Mouse (Mus musculus) ES-Bruce4 (cell line): ENCODE measurements around the gene Ctnnbl1. TPM values are rescaled to one million over a fixed set of nuclear protein-coding genes. Genes with fewer than 3 reads are reported as not detected.

ENCODE experiments used
- H3K27ac ChIP-seq: 2 replicates; pipeline ENCODE4 v1.5.1; 2012; ENCODE audit warnings: low read length, inconsistent platforms; ENCODE audit not compliant: insufficient read depth
- H3K27me3 ChIP-seq: 2 replicates; pipeline ENCODE4 v1.6.1; 2012; ENCODE audit warnings: mild to moderate bottlenecking, low read length, inconsistent platforms; ENCODE audit not compliant: control insufficient read depth, poor library complexity, insufficient read depth, severe bottlenecking
- H3K36me3 ChIP-seq: 2 replicates; pipeline ENCODE4 v1.6.1; 2012; ENCODE audit warnings: inconsistent platforms, mild to moderate bottlenecking, low read length, moderate library complexity; ENCODE audit not compliant: control insufficient read depth, poor library complexity, insufficient read depth, severe bottlenecking
- H3K4me1 ChIP-seq: one replicate; pipeline ENCODE4 v1.8.1; 2011; ENCODE audit warnings: low read length; ENCODE audit not compliant: control insufficient read depth, insufficient read depth
- H3K4me3 ChIP-seq: 2 replicates; pipeline ENCODE4 v1.5.1; 2011; ENCODE audit warnings: low read depth, mild to moderate bottlenecking, low read length
- H3K9ac ChIP-seq: 2 replicates; pipeline ENCODE4 v1.6.1; 2012; ENCODE audit warnings: low read depth, mild to moderate bottlenecking, inconsistent platforms; ENCODE audit not compliant: poor library complexity, severe bottlenecking
- H3K9me3 ChIP-seq: replicated peaks from 2 replicates; pipeline ENCODE4 v1.6.1; 2012; ENCODE audit warnings: mild to moderate bottlenecking, low read length, inconsistent platforms; ENCODE audit not compliant: control insufficient read depth, poor library complexity, insufficient read depth, severe bottlenecking
- CTCF ChIP-seq: IDR thresholded peaks from one replicate; pipeline ENCODE4 v1.8.1; 2011; ENCODE audit warnings: low read depth, low read length
- EP300 ChIP-seq: IDR thresholded peaks from 2 replicates; pipeline ENCODE4 v1.6.1; 2011; ENCODE audit warnings: low read depth, low read length; ENCODE audit not compliant: insufficient read depth
- POLR2A ChIP-seq: IDR thresholded peaks from one replicate; pipeline ENCODE4 v1.8.1; 2011; ENCODE audit warnings: low read length; ENCODE audit not compliant: insufficient read depth
- polyA plus RNA-seq: library from polyadenylated mRNA; stranded (reverse); fragments of >200 nt; gene quantifications from 2 replicates; pipeline ENCODE4 v1.2.4, GENCODE M21; 2011; ENCODE audit warnings: low read depth; ENCODE audit not compliant: missing spikeins, insufficient read depth, insufficient read length

Ctnnbl1 gene
- polyA plus RNA-seq, 1 experiment: 37.2 TPM

DNA sequence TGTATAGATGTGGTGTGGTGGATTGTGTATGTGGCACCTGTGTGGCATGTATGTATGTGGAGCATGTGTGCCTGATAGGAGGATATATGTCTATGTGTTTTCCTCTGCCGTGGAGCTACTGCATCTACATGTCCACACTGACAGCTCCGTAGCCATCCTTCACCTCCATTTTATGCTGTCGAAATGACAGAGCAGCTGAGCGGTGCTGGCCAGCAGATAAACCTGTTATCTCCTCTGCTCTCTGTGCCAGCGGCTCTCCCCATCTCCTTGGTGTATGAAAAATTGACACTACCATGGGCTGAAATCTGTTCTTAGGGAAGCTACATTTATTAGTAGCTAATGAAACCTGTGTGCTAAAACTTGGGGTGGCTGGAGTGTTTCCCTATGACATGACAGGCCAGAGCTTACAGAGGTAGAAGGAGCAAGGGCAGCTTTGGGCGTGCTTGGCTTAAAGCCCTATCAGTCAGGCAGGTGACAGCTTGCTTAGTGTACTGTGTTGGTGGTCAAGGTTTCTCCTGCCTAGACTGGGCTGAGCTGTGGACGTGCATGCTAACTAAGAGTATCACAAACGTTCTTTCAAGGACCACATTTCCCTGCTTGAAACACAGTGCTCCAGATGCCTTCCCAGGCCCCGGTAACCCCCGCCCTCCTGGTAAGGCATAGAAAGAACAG lies 124.2 kb downstream of the Ctnnbl1 start:
- TF ChIP-seq CTCF: no peak
- no peak for TF ChIP-seq EP300
- no peak for TF ChIP-seq POLR2A
- Histone ChIP-seq H3K27ac (no peak overlapping the region), H3K27me3 (no peaks in the 10 kb centered on the region)

DNA sequence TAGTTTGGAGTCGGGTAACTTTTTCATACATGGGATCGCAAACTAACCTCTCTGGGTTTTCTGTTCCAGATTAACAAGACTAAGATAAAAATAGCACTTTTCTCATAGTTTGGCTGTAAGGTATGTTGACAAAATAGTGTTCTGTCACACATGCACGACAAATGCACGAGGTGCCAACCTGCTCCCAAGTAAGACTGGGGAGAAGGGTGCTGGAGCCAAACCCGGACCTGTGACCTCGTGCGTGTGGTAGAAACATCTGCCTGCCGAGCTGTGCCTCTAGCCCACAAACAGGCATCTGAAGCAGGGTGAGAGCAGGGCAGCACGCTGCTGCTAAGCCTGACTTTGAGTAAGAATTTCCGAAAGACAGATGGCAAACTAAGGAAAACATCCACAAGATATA lies 125.1 kb downstream of the Ctnnbl1 start:
- Histone ChIP-seq H3K27ac (no peak overlapping the region), H3K4me1 (peaks cover 4% of the 10 kb centered on the region), H3K4me3 (no peak overlapping the region), H3K27me3 (no peaks in the 10 kb centered on the region), H3K9me3 (no peaks in the 10 kb centered on the region), H3K36me3 (no peaks in the 10 kb centered on the region), H3K9ac (no peak overlapping the region)
- TF ChIP-seq POLR2A (no peak), EP300 (no peak), CTCF (no peak)

More for the DNA sequence above, 124.2 kb downstream of the Ctnnbl1 start:
- no peaks in the 10 kb centered on the region for H3K36me3 ChIP-seq
- peaks cover 4% of the 10 kb centered on the region for H3K4me1 ChIP-seq
- H3K4me3 ChIP-seq: no peak overlapping the region
- H3K9ac ChIP-seq: no peak overlapping the region
- H3K9me3 ChIP-seq: no peaks in the 10 kb centered on the region

DNA sequence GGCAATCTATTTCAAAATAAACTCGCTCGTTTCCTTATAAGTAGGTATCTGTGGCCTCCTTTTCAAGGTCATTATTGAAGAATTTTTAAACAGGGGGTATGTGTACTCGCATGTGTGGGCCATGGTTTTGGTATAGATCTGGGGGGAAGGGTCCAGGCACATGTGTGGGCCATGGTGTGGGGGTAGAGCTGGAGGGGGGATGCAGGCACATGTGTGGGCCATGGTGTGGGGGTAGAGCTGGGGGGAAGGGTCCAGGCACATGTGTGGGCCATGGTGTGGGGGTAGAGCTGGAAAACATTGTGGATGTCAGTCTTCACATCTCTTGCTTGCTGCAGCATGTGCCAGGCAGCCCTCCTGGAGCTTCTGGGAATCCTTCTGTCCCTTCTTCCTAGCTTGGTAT lies 129.9 kb downstream of the Ctnnbl1 start:
- Histone ChIP-seq H3K4me3 (no peak overlapping the region), H3K9me3 (no peaks in the 10 kb centered on the region), H3K4me1 (peaks cover 4% of the 10 kb centered on the region), H3K9ac (no peak overlapping the region), H3K27ac (no peak overlapping the region), H3K27me3 (no peaks in the 10 kb centered on the region), H3K36me3 (no peaks in the 10 kb centered on the region)
- TF ChIP-seq POLR2A: no peak

DNA sequence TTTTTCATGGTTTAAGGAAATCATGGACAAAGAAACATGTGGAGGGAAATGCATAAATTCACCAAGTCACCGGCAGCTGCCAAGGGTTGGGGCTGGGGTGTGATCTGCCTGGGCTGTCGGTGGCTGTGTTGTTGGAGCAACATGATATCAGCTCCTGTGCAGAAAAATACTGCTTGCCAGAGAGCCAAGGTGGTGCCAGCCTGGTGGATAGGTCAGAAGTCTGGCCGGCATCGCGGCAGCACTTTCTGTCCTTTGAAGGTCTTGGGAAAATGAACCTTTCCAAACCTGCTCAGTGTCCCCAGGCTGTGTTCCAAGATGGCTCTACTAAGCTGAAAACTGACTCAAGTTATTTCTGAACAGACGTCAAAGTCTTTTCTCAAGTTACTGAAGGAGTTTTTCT lies 133.0 kb downstream of the Ctnnbl1 start:
- no peak for TF ChIP-seq CTCF
- TF ChIP-seq POLR2A: no peak
- no peak for TF ChIP-seq EP300

DNA sequence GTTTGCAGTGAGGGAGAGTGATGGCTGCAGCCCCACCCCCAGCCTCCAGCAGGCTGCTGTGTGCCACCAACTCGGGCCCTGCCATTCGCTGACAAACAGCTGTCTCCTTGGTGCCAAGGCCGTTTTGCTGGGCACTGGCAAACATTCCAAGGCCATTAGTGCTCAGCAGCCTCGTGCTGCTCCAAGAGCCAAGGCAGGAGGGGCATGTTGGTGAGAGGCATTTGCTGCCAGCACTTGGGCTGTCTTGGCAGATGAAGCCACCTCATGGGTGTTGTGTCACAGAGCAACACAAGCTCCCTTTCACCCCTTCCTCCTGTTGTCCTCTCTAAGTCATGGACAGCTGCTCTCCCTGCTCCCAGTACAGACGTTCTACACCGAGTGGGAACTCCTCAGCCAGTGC lies 136.0 kb downstream of the Ctnnbl1 start:
- Histone ChIP-seq H3K36me3 (no peaks in the 10 kb centered on the region), H3K4me3 (no peak overlapping the region), H3K27me3 (no peaks in the 10 kb centered on the region), H3K27ac (no peak overlapping the region), H3K9me3 (no peaks in the 10 kb centered on the region), H3K9ac (no peak overlapping the region), H3K4me1 (no peaks in the 10 kb centered on the region)
- no peak for TF ChIP-seq POLR2A
- TF ChIP-seq EP300: no peak
- TF ChIP-seq CTCF: no peak

More for the DNA sequence above, 133.0 kb downstream of the Ctnnbl1 start:
- H3K27me3 ChIP-seq: no peaks in the 10 kb centered on the region
- H3K9ac ChIP-seq: no peak overlapping the region
- H3K27ac ChIP-seq: no peak overlapping the region
- H3K4me1 ChIP-seq: peaks cover 4% of the 10 kb centered on the region
- no peaks in the 10 kb centered on the region for H3K36me3 ChIP-seq
- H3K9me3 ChIP-seq: no peaks in the 10 kb centered on the region
- no peak overlapping the region for H3K4me3 ChIP-seq

DNA sequence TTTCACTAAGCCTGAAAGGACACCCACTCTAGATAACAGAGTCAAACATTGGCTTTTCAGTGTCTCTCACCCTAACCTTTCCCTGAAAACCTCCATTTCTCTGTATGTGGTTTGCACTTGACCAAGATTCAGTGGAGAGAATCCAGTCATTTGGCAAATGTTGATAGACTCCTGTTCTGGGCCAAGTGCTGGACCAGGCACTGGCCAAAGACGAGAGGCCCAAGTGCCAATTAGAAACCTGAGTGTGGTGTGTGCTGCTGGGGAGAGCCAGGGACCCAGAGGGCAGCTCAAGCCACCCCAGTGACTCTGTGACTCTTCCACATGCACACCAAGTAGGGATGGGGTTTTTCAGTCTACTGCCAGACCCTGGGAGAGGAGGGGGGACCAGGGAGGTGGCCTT lies 136.5 kb downstream of the Ctnnbl1 start:
- Histone ChIP-seq H3K27me3 (no peaks in the 10 kb centered on the region), H3K9me3 (no peaks in the 10 kb centered on the region), H3K9ac (no peak overlapping the region), H3K4me1 (no peaks in the 10 kb centered on the region), H3K36me3 (no peaks in the 10 kb centered on the region), H3K4me3 (no peak overlapping the region), H3K27ac (no peak overlapping the region)
- TF ChIP-seq POLR2A (no peak), EP300 (no peak), CTCF (no peak)
